8 mouse cellular contexts compared by ENCODE assay signal in genomic region chr3:127633080-127634032, GRCm38 (mm10). TPM values are rescaled to one million over a fixed set of nuclear protein-coding genes. Genes with fewer than 3 reads are reported as not detected.
A peak's percentile ranks its signal among the peaks of the same experiment; 100 is the strongest.
DNase-seq lines count a peak whose midpoint lies in the region; ATAC-seq and TF ChIP-seq lines count a peak whose summit lies in the region.

Gene Neurog2, plus strand, starts transcription at chr3:127633135.

- H3K36me3 ChIP-seq in lung, postnatal 0 days (ENCODE audit: insufficient read depth, low read length): no peaks in the 10 kb centered on the region
- no peaks in the 10 kb centered on the region for H3K36me3 ChIP-seq in forebrain, embryonic 12.5 days (replicated peaks)
- H3K36me3 ChIP-seq in midbrain, embryonic 15.5 days (replicated peaks): no peaks in the 10 kb centered on the region

- peak within 1 kb of the TSS; percentile 37 for H3K4me3 ChIP-seq in lung, postnatal 0 days (ENCODE audit: low read depth, low read length)
- peak within 1 kb of the TSS; percentile 62 for H3K4me3 ChIP-seq in forebrain, embryonic 12.5 days (replicated peaks)
- H3K4me3 ChIP-seq in midbrain, embryonic 15.5 days: peak within 1 kb of the TSS; percentile 59

- intact Hi-C loops in left cerebral cortex, postnatal 25 days (cut with DNase I): loop anchor here (2.0 to 5.0 kb wide), 3 partner anchors 74 to 1584 kb away; partner anchors contain the start of gene Pitx2

- TF ChIP-seq CTCF in lung, postnatal 0 days (IDR thresholded peaks at IDR 0.05): no peak

- TF ChIP-seq EP300 in lung, postnatal 0 days (IDR thresholded peaks at IDR 0.05): no peak

- ATAC-seq in lung, postnatal 0 days: peak; percentile 22; the same call in 1 of the 2 replicates
- peak; percentile 70 for ATAC-seq in forebrain, embryonic 12.5 days (ENCODE audit: low FRiP score)
- ATAC-seq in midbrain, embryonic 15.5 days (replicated peaks): peak; percentile 67

- H3K27me3 ChIP-seq in lung, postnatal 0 days (replicated peaks; ENCODE audit: insufficient read depth, low read length): peaks cover 78% of the 10 kb centered on the region
- peaks cover 88% of the 10 kb centered on the region for H3K27me3 ChIP-seq in forebrain, embryonic 12.5 days
- H3K27me3 ChIP-seq in midbrain, embryonic 15.5 days (replicated peaks): peaks cover 52% of the 10 kb centered on the region

- peaks cover 18% of the 10 kb centered on the region; the same call in 1 of the 2 replicates for H3K4me1 ChIP-seq in lung, postnatal 0 days (ENCODE audit: insufficient read depth, low read depth, low read length)
- peaks cover 47% of the 10 kb centered on the region for H3K4me1 ChIP-seq in forebrain, embryonic 12.5 days
- H3K4me1 ChIP-seq in midbrain, embryonic 15.5 days: peaks cover 48% of the 10 kb centered on the region

- no peaks in the 10 kb centered on the region for H3K9me3 ChIP-seq in lung, postnatal 0 days (ENCODE audit: low read length)
- H3K9me3 ChIP-seq in forebrain, embryonic 12.5 days: no peaks in the 10 kb centered on the region; the same call in 1 of the 2 replicates
- no peaks in the 10 kb centered on the region for H3K9me3 ChIP-seq in midbrain, embryonic 15.5 days

- no peak for DNase-seq in lung, postnatal 0 days (ENCODE audit: low spot score)
- DNase-seq in lung, postnatal 36 days: no peak
- peak; percentile 23 for DNase-seq in adrenal gland, postnatal 10 days
- peak; percentile 11 for DNase-seq in kidney, adult 9 months
- DNase-seq in frontal cortex, adult 2 months (ENCODE audit: extremely low spot score in 1 of 2, low spot score in 1 of 2): no peak
- no peak for DNase-seq in left cerebral cortex, postnatal 25 days (ENCODE audit: low spot score in 2 of 2)

- WGBS in lung, postnatal 0 days: 3% methylated on average over 68 of the region's 92 CpGs
- WGBS in forebrain, embryonic 12.5 days: under 1% methylated on average over 91 of the region's 92 CpGs
- under 1% methylated on average over 91 of the region's 92 CpGs for WGBS in midbrain, embryonic 15.5 days

- no peak within 1 kb of the TSS for H3K27ac ChIP-seq in lung, postnatal 0 days (ENCODE audit: low read length)
- peak within 1 kb of the TSS; percentile 97 for H3K27ac ChIP-seq in forebrain, embryonic 12.5 days
- H3K27ac ChIP-seq in midbrain, embryonic 15.5 days: peak within 1 kb of the TSS; percentile 78

- peak within 1 kb of the TSS; percentile 72 for H3K4me2 ChIP-seq in lung, postnatal 0 days (replicated peaks; ENCODE audit: low read depth, low read length)
- H3K4me2 ChIP-seq in forebrain, embryonic 12.5 days: peak within 1 kb of the TSS; percentile 67
- peak within 1 kb of the TSS; percentile 94 for H3K4me2 ChIP-seq in midbrain, embryonic 15.5 days

- H3K9ac ChIP-seq in lung, postnatal 0 days (replicated peaks; ENCODE audit: low read depth): no peak within 1 kb of the TSS
- H3K9ac ChIP-seq in forebrain, embryonic 12.5 days: peak within 1 kb of the TSS; percentile 84
- H3K9ac ChIP-seq in midbrain, embryonic 15.5 days: peak within 1 kb of the TSS; percentile 55

RNA-seq across cellular contexts. Expression of gene Neurog2, which starts in this region (rescaled TPM):
- polyA plus RNA-seq in lung, postnatal 0 days (2015; fragmentation: Nextera tagmentation; extraction: Ambion mirVana): not detected in 2 replicates
- not detected for total RNA-seq in adrenal gland, postnatal 10 days (2021)
- polyA plus RNA-seq in forebrain, embryonic 12.5 days (2016; fragmentation: Nextera tagmentation; extraction: Ambion mirVana): 161 and 168 TPM in 2 replicates
- 15.1 and 16.5 TPM in 2 replicates for polyA plus RNA-seq in midbrain, embryonic 15.5 days (2015; fragmentation: Nextera tagmentation; extraction: Ambion mirVana)
- 0.62 and 1.1 TPM in 2 replicates for polyA plus RNA-seq in frontal cortex, adult 2 months (2012; rRNA removed)
- total RNA-seq in left cerebral cortex, postnatal 25 days (2021): 1 to 10 TPM in 1 of 2 experiments, under 1 TPM in 1; 0.48 to 1.2 TPM

Comparison
In these comparisons a context has a peak if more than half of its experiments do, and no peak if none do; other contexts are left out.
1. Peak in ATAC-seq, H3K4me3 ChIP-seq and H3K4me2 ChIP-seq in lung, postnatal 0 days; RNA of the gene not detected or under 1 TPM.
2. Peak in DNase-seq in adrenal gland, postnatal 10 days; RNA of the gene not detected or under 1 TPM.